In genomic region chr9:64567482-64567881, GRCm38 (mm10) we compare ENCODE assay signal across 23 mouse cellular contexts.
DNase-seq lines count a peak whose midpoint lies in the region; ATAC-seq and TF ChIP-seq lines count a peak whose summit lies in the region.
"Had no signal": no experiment of that assay in that cellular context is flagged by ENCODE, and none has a peak within 500 bp of the region (broad histone marks: within the 10 kb centered on the region; RNA-seq: fewer than 3 reads in every experiment).

No protein-coding gene starts in this region.

- no peak for TF ChIP-seq EP300 in liver, postnatal 0 days (IDR thresholded peaks at IDR 0.05; ENCODE audit: low read depth)

- WGBS in intestine, embryonic 16.5 days: 68% methylated on average over 5 of the region's 5 CpGs
- 69% methylated on average over 5 of the region's 5 CpGs for WGBS in intestine, embryonic 15.5 days
- WGBS in liver, embryonic 13.5 days (ENCODE audit: insufficient replicate concordance): 67% methylated on average over 5 of the region's 5 CpGs
- 56% methylated on average over 5 of the region's 5 CpGs for WGBS in liver, postnatal 0 days (ENCODE audit: insufficient replicate concordance)

- no peaks in the 10 kb centered on the region for H3K9me3 ChIP-seq in intestine, embryonic 16.5 days (ENCODE audit: control insufficient read depth, low read length)
- H3K9me3 ChIP-seq in intestine, embryonic 15.5 days: no peaks in the 10 kb centered on the region
- no peaks in the 10 kb centered on the region for H3K9me3 ChIP-seq in liver, embryonic 13.5 days (replicated peaks)
- H3K9me3 ChIP-seq in liver, postnatal 0 days (ENCODE audit: low read length): no peaks in the 10 kb centered on the region
- H3K9me3 ChIP-seq: embryonic facial prominence, embryonic 10.5 days; forebrain, embryonic 10.5 days had no signal

- H3K27ac ChIP-seq in intestine, embryonic 16.5 days (ENCODE audit: low read length): no peak overlapping the region
- no peak overlapping the region for H3K27ac ChIP-seq in intestine, embryonic 15.5 days
- H3K27ac ChIP-seq in liver, embryonic 13.5 days: peak overlapping the region; percentile 65
- no peak overlapping the region for H3K27ac ChIP-seq in liver, postnatal 0 days (ENCODE audit: low read depth)
- H3K27ac ChIP-seq: embryonic facial prominence, embryonic 10.5 days; forebrain, embryonic 10.5 days; heart, embryonic 10.5 days had no signal

- ATAC-seq in intestine, embryonic 16.5 days: peak; percentile 19; the same call in 1 of the 2 replicates
- ATAC-seq in intestine, embryonic 15.5 days: no peak
- ATAC-seq in liver, embryonic 13.5 days (ENCODE audit: low read depth): no peak
- ATAC-seq in liver, postnatal 0 days: no peak
- ATAC-seq in erythroid progenitor cell, adult 5-6 weeks (replicated peaks; ENCODE audit: low FRiP score, poor library complexity, severe bottlenecking): no peak
- ATAC-seq: CD4-positive, CD25-positive, alpha-beta regulatory T cell, adult 4 months; forebrain, embryonic 14.5 days had no signal

- H3K4me1 ChIP-seq in intestine, embryonic 16.5 days (ENCODE audit: control insufficient read depth, insufficient read depth, low read length): peaks cover 9% of the 10 kb centered on the region; the same call in 1 of the 2 replicates
- H3K4me1 ChIP-seq in intestine, embryonic 15.5 days (replicated peaks): peaks cover 3% of the 10 kb centered on the region; the same call in 1 of the 2 replicates
- H3K4me1 ChIP-seq in liver, embryonic 13.5 days (replicated peaks): peaks cover 74% of the 10 kb centered on the region
- H3K4me1 ChIP-seq in liver, postnatal 0 days (ENCODE audit: insufficient read depth): peaks cover 52% of the 10 kb centered on the region

- H3K4me3 ChIP-seq in intestine, embryonic 16.5 days (ENCODE audit: low read length): no peak overlapping the region
- no peak overlapping the region for H3K4me3 ChIP-seq in intestine, embryonic 15.5 days (replicated peaks)
- H3K4me3 ChIP-seq in liver, embryonic 13.5 days (replicated peaks): no peak overlapping the region
- H3K4me3 ChIP-seq in liver, postnatal 0 days (ENCODE audit: low read depth, low read length): no peak overlapping the region
- H3K4me3 ChIP-seq: embryonic facial prominence, embryonic 10.5 days; forebrain, embryonic 10.5 days; heart, embryonic 10.5 days had no signal

- no peak overlapping the region for H3K9ac ChIP-seq in intestine, embryonic 16.5 days (ENCODE audit: low read depth, low read length)
- no peak overlapping the region for H3K9ac ChIP-seq in intestine, embryonic 15.5 days
- peak overlapping the region; percentile 34; the same call in 1 of the 2 replicates for H3K9ac ChIP-seq in liver, embryonic 13.5 days
- H3K9ac ChIP-seq in liver, postnatal 0 days (replicated peaks): no peak overlapping the region

- H3K36me3 ChIP-seq in intestine, embryonic 16.5 days (ENCODE audit: control insufficient read depth, insufficient read depth, low read length): no peaks in the 10 kb centered on the region
- H3K36me3 ChIP-seq in intestine, embryonic 15.5 days: no peaks in the 10 kb centered on the region
- H3K36me3 ChIP-seq in liver, embryonic 13.5 days: no peaks in the 10 kb centered on the region
- H3K36me3 ChIP-seq in liver, postnatal 0 days (replicated peaks; ENCODE audit: insufficient read depth, low read length): no peaks in the 10 kb centered on the region
- H3K36me3 ChIP-seq: embryonic facial prominence, embryonic 10.5 days; forebrain, embryonic 10.5 days; G1E; heart, embryonic 10.5 days had no signal

- H3K4me2 ChIP-seq in intestine, embryonic 16.5 days (ENCODE audit: low read depth, low read length): no peak overlapping the region
- no peak overlapping the region for H3K4me2 ChIP-seq in intestine, embryonic 15.5 days (replicated peaks)
- H3K4me2 ChIP-seq in liver, embryonic 13.5 days: no peak overlapping the region
- H3K4me2 ChIP-seq in liver, postnatal 0 days (ENCODE audit: low read depth, low read length): no peak overlapping the region

- DNase-seq in kidney, adult 9 months: peak; percentile 21
- no peak for DNase-seq in kidney, postnatal 4 days
- no peak for DNase-seq in liver, embryonic 13.5 days
- no peak for DNase-seq in liver, postnatal 0 days
- no peak for DNase-seq in left cerebral cortex, adult 11 months (ENCODE audit: low spot score)
- DNase-seq: adrenal gland, adult 8-10 months; adrenal gland, postnatal 36 days; B cell, adult 2 months; cerebellum, adult 2 months; cerebellum, postnatal 10 days; gastrocnemius, postnatal 36 days; heart, adult 18-20 months; heart, postnatal 10 days; heart, postnatal 4 days had no signal

- no peak for TF ChIP-seq CTCF in liver, postnatal 0 days (IDR thresholded peaks at IDR 0.05; ENCODE audit: low read depth)

- no peaks in the 10 kb centered on the region for H3K27me3 ChIP-seq in intestine, embryonic 16.5 days (replicated peaks; ENCODE audit: control insufficient read depth, insufficient read depth, low read length)
- no peaks in the 10 kb centered on the region for H3K27me3 ChIP-seq in intestine, embryonic 15.5 days (replicated peaks)
- H3K27me3 ChIP-seq in liver, embryonic 13.5 days: no peaks in the 10 kb centered on the region
- no peaks in the 10 kb centered on the region for H3K27me3 ChIP-seq in liver, postnatal 0 days (ENCODE audit: insufficient read depth, low read length)
